7 mouse cellular contexts compared by ENCODE assay signal in the genomic region with DNA sequence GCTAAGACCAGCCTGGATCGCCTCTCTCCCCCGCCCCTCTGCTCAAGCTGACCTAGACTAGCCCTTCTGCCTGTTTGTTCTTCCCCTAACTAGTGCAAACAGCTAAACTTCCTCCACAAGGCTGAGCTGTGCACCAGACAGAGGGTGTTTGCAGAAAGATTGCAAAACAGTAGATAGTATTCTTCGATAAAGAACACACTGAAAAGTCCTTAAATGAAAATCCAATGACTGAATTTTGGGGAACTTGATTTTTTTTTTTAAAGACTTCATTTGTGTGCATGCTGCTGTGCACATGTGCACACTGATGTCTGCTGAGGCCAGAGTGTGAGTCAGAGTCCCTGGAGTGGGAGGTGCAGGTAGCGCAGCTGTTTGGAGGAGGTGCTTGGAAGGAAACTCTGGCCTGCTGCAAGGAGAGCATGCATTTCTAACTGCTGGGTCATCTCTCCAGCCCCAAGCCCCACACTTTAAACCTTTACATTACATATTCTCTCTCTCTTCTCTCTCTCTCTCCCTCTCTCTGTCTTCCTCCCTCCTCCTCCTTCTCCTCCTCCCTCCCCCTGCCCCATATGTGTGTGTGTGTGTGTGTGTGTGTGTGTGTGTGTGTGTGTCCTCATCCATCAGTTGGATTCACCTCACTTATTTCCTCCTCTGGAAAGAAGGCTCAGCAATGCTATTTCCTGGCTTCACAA. TPM values are rescaled to one million over a fixed set of nuclear protein-coding genes. Genes with fewer than 3 reads are reported as not detected.
DNase-seq lines count a peak whose midpoint lies in the region; ATAC-seq and TF ChIP-seq lines count a peak whose summit lies in the region.

No protein-coding gene starts in this region.

- TF ChIP-seq CTCF in forebrain, postnatal 0 days (IDR thresholded peaks at IDR 0.05; ENCODE audit: low read depth): no peak
- TF ChIP-seq CTCF in intestine, postnatal 0 days (IDR thresholded peaks at IDR 0.05; ENCODE audit: low read depth): 0 out of 2 replicates have a peak, but pooled peaks have one; percentile 4

- 0 out of 2 replicates have a peak overlapping the region, but pooled peaks have one; percentile 5 for H3K4me2 ChIP-seq in forebrain, postnatal 0 days (ENCODE audit: low read depth)
- H3K4me2 ChIP-seq in intestine, postnatal 0 days (replicated peaks; ENCODE audit: low read depth): no peak overlapping the region
- no peak overlapping the region for H3K4me2 ChIP-seq in midbrain, embryonic 11.5 days

- no peaks in the 10 kb centered on the region for H3K27me3 ChIP-seq in forebrain, postnatal 0 days (ENCODE audit: insufficient read depth, low read length)
- no peaks in the 10 kb centered on the region for H3K27me3 ChIP-seq in intestine, postnatal 0 days (replicated peaks; ENCODE audit: control insufficient read depth, insufficient read depth, low read length)
- no peaks in the 10 kb centered on the region for H3K27me3 ChIP-seq in midbrain, embryonic 11.5 days (ENCODE audit: control insufficient read depth, insufficient read depth, low read length)

- no peaks in the 10 kb centered on the region for H3K36me3 ChIP-seq in forebrain, postnatal 0 days (ENCODE audit: insufficient read depth)
- peaks cover 16% of the 10 kb centered on the region; the same call in 1 of the 2 replicates for H3K36me3 ChIP-seq in intestine, postnatal 0 days (ENCODE audit: control insufficient read depth, insufficient read depth)
- no peaks in the 10 kb centered on the region for H3K36me3 ChIP-seq in midbrain, embryonic 11.5 days (ENCODE audit: control insufficient read depth, insufficient read depth, low read length)

- ATAC-seq in forebrain, postnatal 0 days: peak; percentile 48
- ATAC-seq in intestine, postnatal 0 days: peak; percentile 77
- ATAC-seq in midbrain, embryonic 11.5 days (ENCODE audit: low FRiP score): peak; percentile 47; the same call in 1 of the 2 replicates

- no peak overlapping the region for H3K4me3 ChIP-seq in forebrain, postnatal 0 days (ENCODE audit: low read depth, low read length)
- no peak overlapping the region for H3K4me3 ChIP-seq in intestine, postnatal 0 days (ENCODE audit: low read depth, low read length)
- no peak overlapping the region for H3K4me3 ChIP-seq in midbrain, embryonic 11.5 days (ENCODE audit: low read depth, low read length)

- no peaks in the 10 kb centered on the region for H3K9me3 ChIP-seq in forebrain, postnatal 0 days (ENCODE audit: low read length)
- no peaks in the 10 kb centered on the region for H3K9me3 ChIP-seq in intestine, postnatal 0 days (ENCODE audit: control insufficient read depth)
- no peaks in the 10 kb centered on the region for H3K9me3 ChIP-seq in midbrain, embryonic 11.5 days (ENCODE audit: control insufficient read depth, low read length)

- DNase-seq in spleen, postnatal 36 days (ENCODE audit: low spot score in 2 of 2): peak; percentile 46 to 53
- no peak for DNase-seq in spleen, postnatal 10 days (ENCODE audit: low spot score in 2 of 2)
- DNase-seq in adrenal gland, postnatal 10 days: peak; percentile 58
- no peak for DNase-seq in forebrain, postnatal 0 days
- DNase-seq in midbrain, embryonic 11.5 days (ENCODE audit: low spot score, missing footprints): peak; percentile 79
- no peak for DNase-seq in cerebellum, adult 9-11 months

- H3K27ac ChIP-seq in forebrain, postnatal 0 days (ENCODE audit: low read depth, low read length): peak overlapping the region; percentile 75
- peak overlapping the region; percentile 41 for H3K27ac ChIP-seq in intestine, postnatal 0 days (ENCODE audit: low read depth, low read length)
- H3K27ac ChIP-seq in midbrain, embryonic 11.5 days (ENCODE audit: low read depth, low read length): no peak overlapping the region

- H3K4me1 ChIP-seq in forebrain, postnatal 0 days (ENCODE audit: insufficient read depth): no peaks in the 10 kb centered on the region
- peaks cover 5% of the 10 kb centered on the region for H3K4me1 ChIP-seq in intestine, postnatal 0 days (replicated peaks; ENCODE audit: control insufficient read depth, insufficient read depth, low read length)
- H3K4me1 ChIP-seq in midbrain, embryonic 11.5 days (ENCODE audit: control insufficient read depth, insufficient read depth, low read length): peaks cover 8% of the 10 kb centered on the region; the same call in 1 of the 2 replicates

- WGBS in forebrain, postnatal 0 days: 81% methylated on average over 4 of the region's 4 CpGs
- WGBS in intestine, postnatal 0 days: 34% methylated on average over 4 of the region's 4 CpGs
- 74% methylated on average over 4 of the region's 4 CpGs for WGBS in midbrain, embryonic 11.5 days

- no peak overlapping the region for H3K9ac ChIP-seq in forebrain, postnatal 0 days
- H3K9ac ChIP-seq in intestine, postnatal 0 days (ENCODE audit: low read depth, low read length): no peak overlapping the region
- no peak overlapping the region for H3K9ac ChIP-seq in midbrain, embryonic 11.5 days (ENCODE audit: low read length)

RNA-seq across cellular contexts. Expression of gene Dapp1, which starts 29.0 kb away (rescaled TPM):
- total RNA-seq in adrenal gland, postnatal 10 days (2021): 1 to 10 TPM; 5.9 to 7.1 TPM
- 4.3 and 4.9 TPM in 2 replicates for total RNA-seq in forebrain, postnatal 0 days (2014; rRNA removed)
- polyA plus RNA-seq in forebrain, postnatal 0 days (2015; fragmentation: Nextera tagmentation; extraction: Ambion mirVana): 2.8 and 3.3 TPM in 2 replicates
- 70.6 and 71.2 TPM in 2 replicates for polyA plus RNA-seq in intestine, postnatal 0 days (2015; fragmentation: Nextera tagmentation; extraction: Ambion mirVana)
- polyA plus RNA-seq in midbrain, embryonic 11.5 days (2014; fragmentation: Nextera tagmentation; extraction: Ambion mirVana): 3.2 and 3.4 TPM in 2 replicates

RNA-seq across cellular contexts. Expression of gene Lamtor3, which starts 34.1 kb away (rescaled TPM):
- total RNA-seq in adrenal gland, postnatal 10 days (2021): 10 to 100 TPM; 68.6 to 72.0 TPM
- total RNA-seq in forebrain, postnatal 0 days (2014; rRNA removed): 105 and 116 TPM in 2 replicates
- polyA plus RNA-seq in forebrain, postnatal 0 days (2015; fragmentation: Nextera tagmentation; extraction: Ambion mirVana): 112 and 123 TPM in 2 replicates
- 156 and 160 TPM in 2 replicates for polyA plus RNA-seq in intestine, postnatal 0 days (2015; fragmentation: Nextera tagmentation; extraction: Ambion mirVana)
- polyA plus RNA-seq in midbrain, embryonic 11.5 days (2014; fragmentation: Nextera tagmentation; extraction: Ambion mirVana): 98.7 and 106 TPM in 2 replicates

Comparison
In these comparisons a context has a peak if more than half of its experiments do, and no peak if none do; other contexts are left out.
1. DNase-seq: peak in spleen, postnatal 36 days (2 of 2), adrenal gland, postnatal 10 days (single experiment) and midbrain, embryonic 11.5 days (single experiment); none in spleen, postnatal 10 days (0 of 2), forebrain, postnatal 0 days (single experiment) and cerebellum, adult 9-11 months (single experiment).
2. RNA of gene Dapp1, which starts 29.0 kb away (polyA plus RNA-seq): 70.6 to 71.2 TPM in intestine, postnatal 0 days; 3.2 to 3.4 TPM in midbrain, embryonic 11.5 days and 2.8 to 3.3 TPM in forebrain, postnatal 0 days; every median in the first group is over 10 times any median in the second.
3. Peak in every context shown above with its lines, with median percentiles within 50 percentile points of each other: ATAC-seq.